20 mouse cellular contexts compared by ENCODE assay signal in the genomic region with DNA sequence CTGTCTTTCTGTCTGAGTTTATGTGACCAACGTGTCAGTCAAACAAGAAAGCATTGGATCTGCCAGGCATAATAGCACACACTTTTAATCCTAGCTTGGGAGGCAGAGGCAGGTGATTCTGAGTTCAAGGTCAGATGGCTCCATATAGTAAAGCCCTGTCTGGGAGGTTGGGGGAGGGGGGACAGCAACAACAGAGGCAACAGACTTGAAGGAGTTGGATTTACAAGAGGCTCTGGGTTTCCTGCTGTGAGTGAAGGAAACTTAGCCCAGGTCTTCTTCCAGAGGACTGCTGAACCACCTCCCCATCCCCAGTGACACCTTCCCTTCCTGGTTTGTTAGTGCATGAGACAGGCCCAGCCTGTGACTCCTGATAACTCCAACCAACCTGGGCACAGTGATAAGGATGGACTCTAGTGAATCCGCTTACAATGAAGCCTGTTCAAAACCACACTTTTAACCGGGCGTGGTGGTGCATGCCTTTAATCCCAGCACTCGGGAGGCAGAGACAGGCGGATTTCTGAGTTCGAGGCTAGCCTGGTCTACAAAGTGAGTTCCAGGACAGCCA. TPM values are rescaled to one million over a fixed set of nuclear protein-coding genes. Genes with fewer than 3 reads are reported as not detected.
A peak's percentile ranks its signal among the peaks of the same experiment; 100 is the strongest.
DNase-seq lines count a peak whose midpoint lies in the region; ATAC-seq and TF ChIP-seq lines count a peak whose summit lies in the region.
"Had no signal": no experiment of that assay in that cellular context is flagged by ENCODE, and none has a peak within 500 bp of the region (broad histone marks: within the 10 kb centered on the region; RNA-seq: fewer than 3 reads in every experiment).

No protein-coding gene starts in this region.

- peaks cover 71% of the 10 kb centered on the region for H3K36me3 ChIP-seq in heart, embryonic 10.5 days
- H3K36me3 ChIP-seq in G1E (replicated peaks), result peaks cover 96% of the 10 kb centered on the region
- H3K36me3 ChIP-seq in liver, embryonic 16.5 days (ENCODE audit: control insufficient read depth, insufficient read depth), result peaks cover 61% of the 10 kb centered on the region

- 78% methylated on average over 7 of the region's 7 CpGs for WGBS in heart, embryonic 10.5 days
- WGBS in liver, embryonic 16.5 days (ENCODE audit: insufficient replicate concordance), result 34% methylated on average over 7 of the region's 7 CpGs

- H3K27ac ChIP-seq in heart, embryonic 10.5 days, result no peak overlapping the region
- peak overlapping the region; percentile 83 for H3K27ac ChIP-seq in liver, embryonic 16.5 days (ENCODE audit: low read length)
- H3K27ac ChIP-seq: embryonic facial prominence, embryonic 15.5 days; forebrain, embryonic 15.5 days; heart, adult 2 months; limb, embryonic 15.5 days; midbrain, embryonic 12.5 days had no signal

- H3K4me3 ChIP-seq in heart, embryonic 10.5 days, result no peak overlapping the region
- no peak overlapping the region for H3K4me3 ChIP-seq in G1E (ENCODE audit: low read depth, low read length)
- H3K4me3 ChIP-seq in liver, embryonic 16.5 days (ENCODE audit: low read depth, low read length), result peak overlapping the region; percentile 16; the same call in 1 of the 2 replicates
- H3K4me3 ChIP-seq: embryonic facial prominence, embryonic 15.5 days; forebrain, embryonic 15.5 days; heart, adult 2 months; limb, embryonic 15.5 days; midbrain, embryonic 12.5 days had no signal

- H3K9me3 ChIP-seq in heart, embryonic 10.5 days, result no peaks in the 10 kb centered on the region
- no peaks in the 10 kb centered on the region for H3K9me3 ChIP-seq in G1E (replicated peaks)
- H3K9me3 ChIP-seq in liver, embryonic 16.5 days (replicated peaks; ENCODE audit: control insufficient read depth, low read length), result no peaks in the 10 kb centered on the region
- H3K9me3 ChIP-seq: embryonic facial prominence, embryonic 15.5 days; forebrain, embryonic 15.5 days; limb, embryonic 15.5 days; midbrain, embryonic 12.5 days had no signal

- peak overlapping the region; percentile 33 for H3K9ac ChIP-seq in liver, embryonic 16.5 days (ENCODE audit: low read depth, low read length)
- H3K9ac ChIP-seq: embryonic facial prominence, embryonic 15.5 days; forebrain, embryonic 15.5 days; limb, embryonic 15.5 days; midbrain, embryonic 12.5 days had no signal

- peak; percentile 54; the same call in 1 of the 2 replicates for ATAC-seq in G1E (ENCODE audit: extremely low read depth, insufficient number of reproducible peaks, low FRiP score, poor library complexity, severe bottlenecking)
- peak; percentile 92 for ATAC-seq in erythroblast, adult 5-6 weeks (replicated peaks; ENCODE audit: low FRiP score, poor library complexity, severe bottlenecking)
- peak; percentile 98 for ATAC-seq in liver, embryonic 16.5 days (ENCODE audit: low read depth)
- ATAC-seq: forebrain, embryonic 15.5 days; inflammation-experienced regulatory T-cells, adult 6 months had no signal

- peaks cover 34% of the 10 kb centered on the region for H3K4me1 ChIP-seq in heart, embryonic 10.5 days
- peaks cover 17% of the 10 kb centered on the region for H3K4me1 ChIP-seq in G1E (ENCODE audit: insufficient read depth, low read depth, low read length)
- peaks cover 48% of the 10 kb centered on the region for H3K4me1 ChIP-seq in liver, embryonic 16.5 days (ENCODE audit: control insufficient read depth, low read depth, low read length)
- H3K4me1 ChIP-seq: embryonic facial prominence, embryonic 15.5 days had no signal

- no peaks in the 10 kb centered on the region for H3K27me3 ChIP-seq in heart, embryonic 10.5 days (ENCODE audit: insufficient read depth, poor library complexity, severe bottlenecking)
- H3K27me3 ChIP-seq in G1E (ENCODE audit: insufficient read depth, low read length), result no peaks in the 10 kb centered on the region
- H3K27me3 ChIP-seq in liver, embryonic 16.5 days (ENCODE audit: control insufficient read depth, insufficient read depth, low read depth, low read length), result no peaks in the 10 kb centered on the region
- H3K27me3 ChIP-seq: embryonic facial prominence, embryonic 15.5 days; forebrain, embryonic 15.5 days; limb, embryonic 15.5 days; midbrain, embryonic 12.5 days had no signal

- intact Hi-C loops in heart, postnatal 36 days (cut with DNase I), result no loop called here

- no peak for TF ChIP-seq CTCF in G1E (IDR thresholded peaks at IDR 0.05; ENCODE audit: low read depth, low read length)

- peak; percentile 91 for DNase-seq in heart, embryonic 10.5 days (ENCODE audit: low spot score)
- DNase-seq in heart, postnatal 36 days, result no peak
- no peak for DNase-seq in G1E (ENCODE audit: low spot score)
- no peak for DNase-seq in right cerebral cortex, postnatal 10 days (ENCODE audit: low spot score in 2 of 2)
- DNase-seq in embryo, embryonic 10.5 days (ENCODE audit: low spot score), result no peak
- DNase-seq in lung, postnatal 25 days (ENCODE audit: low spot score), result no peak
- DNase-seq: adrenal gland, adult 2 months; cerebellum, adult 8-10 months; heart, adult 2 months; heart, postnatal 4 days; kidney, postnatal 10 days; lung, postnatal 14 days had no signal

- peak overlapping the region; percentile 48 for H3K4me2 ChIP-seq in liver, embryonic 16.5 days (ENCODE audit: low read depth, low read length)
- H3K4me2 ChIP-seq: embryonic facial prominence, embryonic 15.5 days; forebrain, embryonic 15.5 days; limb, embryonic 15.5 days; midbrain, embryonic 12.5 days had no signal

RNA-seq across cellular contexts. Expression of a gene that starts 7.6 kb away (rescaled TPM):
- polyA plus RNA-seq in heart, embryonic 10.5 days (2016; fragmentation: Nextera tagmentation; extraction: Ambion mirVana), result 82.6 and 86.0 TPM in 2 replicates
- 10 to 100 TPM in 1 of 2 experiments, 1 to 10 TPM in 1; 9.7 to 12.8 TPM for total RNA-seq in heart, postnatal 36 days (2021)
- total RNA-seq in G1E (2014; fragmentation: Nextera tagmentation) (81.9 and 98.7 TPM in 2 replicates), G1E (2017) (28.1 and 30.2 TPM in 2 replicates)
- 155 and 173 TPM in 2 replicates for polyA plus RNA-seq in G1E (2012)
- 77.1 and 92.0 TPM in 2 replicates for total RNA-seq in erythroblast, adult 5-6 weeks (2015; ENCODE audit: low replicate concordance)
- 33.9 and 49.3 TPM in 2 replicates for total RNA-seq in erythroblast, adult 5-6 weeks (2017; ENCODE audit: low replicate concordance)
- polyA plus RNA-seq in liver, embryonic 16.5 days (2015; fragmentation: Nextera tagmentation; extraction: Ambion mirVana), result 129 and 133 TPM in 2 replicates

RNA-seq across cellular contexts. Expression of a gene that starts 19.0 kb away (rescaled TPM):
- polyA plus RNA-seq in heart, embryonic 10.5 days (2016; fragmentation: Nextera tagmentation; extraction: Ambion mirVana), result not detected in 2 replicates
- total RNA-seq in heart, postnatal 36 days (2021), result not detected
- total RNA-seq in G1E (2014; fragmentation: Nextera tagmentation) (not detected in 2 replicates), G1E (2017) (not detected in 2 replicates)
- not detected in 2 replicates for polyA plus RNA-seq in G1E (2012)
- total RNA-seq in erythroblast, adult 5-6 weeks (2015; ENCODE audit: low replicate concordance), result not detected in 2 replicates
- not detected in 2 replicates for total RNA-seq in erythroblast, adult 5-6 weeks (2017; ENCODE audit: low replicate concordance)
- polyA plus RNA-seq in liver, embryonic 16.5 days (2015; fragmentation: Nextera tagmentation; extraction: Ambion mirVana), result not detected in 2 replicates
- total RNA-seq: adrenal gland, adult 2 months; heart, adult 2 months; heart, postnatal 4 days; left cerebral cortex, postnatal 14 days had no signal
- polyA plus RNA-seq: adrenal gland, adult 2 months; embryonic facial prominence, embryonic 15.5 days; forebrain, embryonic 15.5 days; heart, adult 2 months; inflammation-experienced regulatory T-cells, adult 6 months; limb, embryonic 15.5 days; midbrain, embryonic 12.5 days had no signal

RNA-seq across cellular contexts. Expression of a gene that starts 25.2 kb away (rescaled TPM):
- 10.0 and 10.8 TPM in 2 replicates for polyA plus RNA-seq in heart, embryonic 10.5 days (2016; fragmentation: Nextera tagmentation; extraction: Ambion mirVana)
- 10 to 100 TPM; 32.1 to 44.1 TPM for total RNA-seq in heart, postnatal 36 days (2021)
- total RNA-seq in G1E (2014; fragmentation: Nextera tagmentation) (0.83 and 0.98 TPM in 2 replicates), G1E (2017) (1.8 and 2.2 TPM in 2 replicates)
- polyA plus RNA-seq in G1E (2012), result 2.9 TPM in 2 replicates
- not detected in 2 replicates for total RNA-seq in erythroblast, adult 5-6 weeks (2015; ENCODE audit: low replicate concordance)
- total RNA-seq in erythroblast, adult 5-6 weeks (2017; ENCODE audit: low replicate concordance), result 0.14 TPM in 1 of 2 replicates, not detected in the other
- 2.0 TPM in 2 replicates for polyA plus RNA-seq in liver, embryonic 16.5 days (2015; fragmentation: Nextera tagmentation; extraction: Ambion mirVana)

RNA-seq across cellular contexts. Expression of a gene that starts 27.6 kb away (rescaled TPM):
- 4.9 and 5.1 TPM in 2 replicates for polyA plus RNA-seq in heart, embryonic 10.5 days (2016; fragmentation: Nextera tagmentation; extraction: Ambion mirVana)
- 10 to 100 TPM; 85.1 to 86.2 TPM for total RNA-seq in heart, postnatal 36 days (2021)
- total RNA-seq in G1E (2014; fragmentation: Nextera tagmentation), result 4.5 and 5.6 TPM in 2 replicates
- total RNA-seq in G1E (2017), result 7.4 and 8.6 TPM in 2 replicates
- 29.5 and 35.4 TPM in 2 replicates for polyA plus RNA-seq in G1E (2012)
- total RNA-seq in erythroblast, adult 5-6 weeks (2015; ENCODE audit: low replicate concordance), result 0.96 and 3.8 TPM in 2 replicates
- total RNA-seq in erythroblast, adult 5-6 weeks (2017; ENCODE audit: low replicate concordance), result 6.4 and 7.7 TPM in 2 replicates
- 3.0 and 3.2 TPM in 2 replicates for polyA plus RNA-seq in liver, embryonic 16.5 days (2015; fragmentation: Nextera tagmentation; extraction: Ambion mirVana)

RNA-seq across cellular contexts. Expression of a gene that starts 34.5 kb away (rescaled TPM):
- polyA plus RNA-seq in heart, embryonic 10.5 days (2016; fragmentation: Nextera tagmentation; extraction: Ambion mirVana), result 27.8 and 35.9 TPM in 2 replicates
- total RNA-seq in heart, postnatal 36 days (2021), result 1 to 10 TPM; 6.1 to 7.0 TPM
- total RNA-seq in G1E (2014; fragmentation: Nextera tagmentation), result 14.0 and 85.9 TPM in 2 replicates
- total RNA-seq in G1E (2017), result 12.6 and 14.2 TPM in 2 replicates
- 6.0 and 7.0 TPM in 2 replicates for polyA plus RNA-seq in G1E (2012)
- 160 and 210 TPM in 2 replicates for total RNA-seq in erythroblast, adult 5-6 weeks (2015; ENCODE audit: low replicate concordance)
- 363 and 459 TPM in 2 replicates for total RNA-seq in erythroblast, adult 5-6 weeks (2017; ENCODE audit: low replicate concordance)
- 255 and 284 TPM in 2 replicates for polyA plus RNA-seq in liver, embryonic 16.5 days (2015; fragmentation: Nextera tagmentation; extraction: Ambion mirVana)

Comparison
In these comparisons a context has a peak if more than half of its experiments do, and no peak if none do; other contexts are left out.
1. RNA of a gene that starts 25.2 kb away (total RNA-seq): 32.1 to 44.1 TPM in heart, postnatal 36 days; 0.83 to 2.2 TPM in G1E and 0.14 TPM in erythroblast, adult 5-6 weeks; every median in the first group is over 10 times any median in the second.
2. Peak in every context shown above with its lines, with median percentiles within 50 percentile points of each other: ATAC-seq.